Mouse (Mus musculus) olfactory bulb, adult 2 months (tissue): Measurements from ENCODE around the gene Ogfod1. TPM values are rescaled to one million over a fixed set of nuclear protein-coding genes. Genes with fewer than 3 reads are reported as not detected.
"Not testable (repeated sequence)": the region's sequence is repeated elsewhere in the genome, so short reads cannot be mapped to it uniquely, and the experiment has no call there.

Experiments used
- H3K27ac ChIP-seq: fragments of 200-500 bp; 2 replicates; pipeline ENCODE4 v1.5.1; 2012; ENCODE audit warnings: low read depth, low read length; ENCODE audit not compliant: insufficient read depth
- H3K4me1 ChIP-seq: fragments of 200-500 bp; 2 replicates; pipeline ENCODE4 v1.6.1; 2012; ENCODE audit warnings: low read length; ENCODE audit not compliant: control insufficient read depth, insufficient read depth
- H3K4me3 ChIP-seq: fragments of 200-500 bp; 2 replicates; pipeline ENCODE4 v1.5.1; 2012; ENCODE audit warnings: mild to moderate bottlenecking, low read depth, low read length, moderate library complexity; ENCODE audit not compliant: insufficient read depth
- CTCF ChIP-seq: fragments of 200-500 bp; IDR thresholded peaks from 2 replicates; pipeline ENCODE4 v1.5.1; 2012; ENCODE audit warnings: low read depth, mild to moderate bottlenecking, low read length, moderate library complexity; ENCODE audit not compliant: insufficient read depth
- POLR2A ChIP-seq: fragments of 200-500 bp; IDR thresholded peaks from 2 replicates; pipeline ENCODE4 v1.6.1; 2012; ENCODE audit warnings: mild to moderate bottlenecking, low read depth, low read length, moderate library complexity; ENCODE audit not compliant: insufficient read depth
- WGBS: fragments of 180-500 bp; shearing (Covaris S2); methylation state at CpG from one replicate; pipeline ENCODE4 v1.1.7; 2018; 5-methylcytosine and 5-hydroxymethylcytosine counted together
- polyA plus RNA-seq: library from polyadenylated mRNA; stranded (reverse); fragments of >200 nt; gene quantifications from 2 replicates; pipeline ENCODE4 v1.2.4, GENCODE M21; 2012; ENCODE audit warnings: low replicate concordance; ENCODE audit not compliant: missing spikeins, insufficient read depth, insufficient read length

The Ogfod1 gene
- polyA plus RNA-seq, 1 experiment, result not detected

DNA sequence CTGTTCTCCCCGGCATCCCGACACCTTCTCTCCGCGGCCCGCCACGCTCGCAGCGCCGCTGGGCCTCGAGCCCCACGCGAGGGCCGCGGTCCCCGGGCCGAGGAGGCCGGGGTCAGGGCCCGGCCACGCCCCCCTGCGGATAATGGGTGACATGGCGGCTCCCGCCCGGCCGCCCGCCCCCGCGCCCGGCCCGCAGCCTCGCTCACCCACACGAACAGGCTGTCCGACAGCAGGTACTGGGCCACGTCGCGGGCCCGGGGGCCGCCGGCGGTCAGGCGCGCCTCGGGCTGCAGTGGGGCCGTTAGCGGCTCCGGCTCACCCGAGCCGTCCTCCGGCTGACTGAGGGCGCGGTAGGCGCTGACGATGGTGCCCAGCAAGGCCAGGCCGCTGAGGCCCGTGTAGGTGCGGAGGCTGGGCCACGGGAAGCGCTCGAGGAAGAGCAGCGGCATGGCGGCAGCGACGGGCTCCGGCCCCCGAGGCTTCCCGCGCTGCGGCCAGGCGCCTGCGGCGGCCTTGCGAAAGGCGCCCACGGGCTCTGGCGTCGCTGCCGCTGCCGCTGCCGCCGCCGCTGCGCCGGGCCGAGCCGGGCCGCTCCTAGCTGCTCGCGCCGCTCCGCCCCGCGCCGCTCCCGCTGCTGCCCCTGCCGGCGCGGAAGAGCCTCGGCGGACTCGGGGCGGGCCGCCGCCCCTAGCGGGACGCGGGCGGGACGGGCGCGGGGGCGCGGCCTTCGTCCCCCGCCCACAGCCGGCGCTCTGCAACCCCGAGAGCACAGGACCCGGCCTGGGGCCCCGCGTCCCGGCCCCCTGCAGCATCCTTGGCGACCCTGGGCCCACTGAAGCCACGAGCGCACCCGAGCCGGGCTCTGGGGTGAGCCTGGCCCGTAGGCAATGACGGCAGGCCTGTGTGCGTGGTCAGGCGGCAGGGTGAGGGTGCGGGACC, 24.7 kb upstream of the Ogfod1 start, which contains the start of gene Amfr:
Gene Amfr (minus strand): TSS at position 830 of the 939 bp plus-strand sequence.
- H3K4me3 ChIP-seq, result peak within 1 kb of the TSS; percentile 97
- peak within 1 kb of the TSS; percentile 93 for H3K27ac ChIP-seq
- under 1% methylated on average over 125 of the region's 130 CpGs for WGBS
- H3K4me1 ChIP-seq, result peaks cover 14% of the 10 kb centered on the region
- TF ChIP-seq CTCF, result peak; percentile 29; the same call in 1 of the 2 replicates
- peak; percentile 22; the same call in 1 of the 2 replicates for TF ChIP-seq POLR2A

DNA sequence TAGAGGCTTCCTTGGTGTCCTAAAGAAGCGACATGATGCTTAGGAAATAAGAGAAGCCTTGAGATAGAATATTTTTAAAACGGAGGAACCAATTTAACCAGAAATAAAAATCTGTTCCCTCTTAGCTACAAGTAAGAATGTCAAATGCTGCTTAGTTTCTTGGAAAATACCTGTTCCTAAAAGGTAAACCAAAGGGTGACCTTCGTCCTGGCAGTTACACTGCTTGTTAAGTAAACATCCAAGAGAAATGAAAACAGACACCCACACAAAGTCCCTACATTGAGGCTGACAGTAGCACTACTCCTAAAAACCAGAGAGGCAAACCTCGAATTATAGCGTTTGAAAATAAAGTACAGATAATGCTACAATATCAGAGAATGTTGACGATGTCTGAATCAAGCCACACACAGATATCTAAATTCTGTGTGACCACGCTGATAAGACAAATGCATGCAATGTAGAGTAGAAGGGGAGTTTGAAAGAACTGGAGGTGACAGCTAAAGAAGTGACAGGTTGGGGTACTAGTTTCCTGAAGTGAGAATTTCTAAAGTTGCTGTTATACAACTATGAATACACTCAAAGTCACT, 23.9 kb upstream of the Ogfod1 start:
- Histone ChIP-seq H3K27ac (peak overlapping the region; percentile 74), H3K4me1 (peaks cover 14% of the 10 kb centered on the region), H3K4me3 (peak overlapping the region; percentile 97)
- TF ChIP-seq CTCF (no peak), POLR2A (no peak)
- WGBS, result 21% methylated on average over 7 of the region's 7 CpGs

DNA sequence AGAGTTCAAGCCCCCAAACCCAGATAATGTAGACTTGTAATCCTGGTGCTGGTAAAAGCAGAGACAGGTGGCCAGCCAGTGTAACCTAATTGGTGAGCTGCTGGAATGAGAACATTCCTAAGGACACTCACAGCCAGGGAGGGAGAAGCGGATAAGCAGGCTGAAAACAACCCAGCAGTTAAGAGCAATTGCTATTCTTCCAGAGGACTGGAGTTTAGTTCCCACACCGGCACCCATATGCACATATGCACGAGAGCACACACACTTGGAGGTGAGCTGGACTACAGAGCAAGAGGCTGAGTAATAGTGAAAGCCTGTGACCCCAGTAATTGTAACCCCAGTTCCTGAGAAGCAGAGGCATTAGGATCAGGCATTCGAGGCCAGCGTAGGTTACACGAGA, 13.1 kb upstream of the Ogfod1 start:
- 95% methylated on average over 6 of the region's 6 CpGs for WGBS
- Histone ChIP-seq H3K4me3 (no peak overlapping the region), H3K4me1 (no peaks in the 10 kb centered on the region), H3K27ac (no peak overlapping the region)
- TF ChIP-seq POLR2A (no peak), CTCF (no peak)

DNA sequence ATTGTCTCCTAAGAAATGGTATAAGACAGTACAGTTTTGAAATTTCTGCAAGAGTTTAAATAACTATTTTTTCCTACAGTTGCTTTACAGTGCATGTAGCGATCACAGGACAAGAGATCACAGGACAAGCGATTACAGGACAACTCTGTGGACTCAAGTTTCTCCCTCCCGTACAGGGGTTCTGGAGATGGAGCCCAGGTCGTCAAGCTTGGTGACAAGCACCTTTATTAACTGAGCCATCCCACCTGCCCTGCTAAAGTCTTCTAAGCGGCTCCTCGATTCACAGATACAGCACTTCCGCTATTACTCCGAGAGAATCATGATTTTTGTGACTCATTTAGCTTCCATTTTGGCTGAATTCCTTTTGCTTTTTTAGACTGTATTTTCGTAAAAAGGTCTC, 7.3 kb upstream of the Ogfod1 start:
- TF ChIP-seq POLR2A, result no peak
- no peak for TF ChIP-seq CTCF
- no peak overlapping the region for H3K27ac ChIP-seq
- H3K4me1 ChIP-seq, result peaks cover 3% of the 10 kb centered on the region
- 89% methylated on average over 9 of the region's 9 CpGs for WGBS
- H3K4me3 ChIP-seq, result no peak overlapping the region

DNA sequence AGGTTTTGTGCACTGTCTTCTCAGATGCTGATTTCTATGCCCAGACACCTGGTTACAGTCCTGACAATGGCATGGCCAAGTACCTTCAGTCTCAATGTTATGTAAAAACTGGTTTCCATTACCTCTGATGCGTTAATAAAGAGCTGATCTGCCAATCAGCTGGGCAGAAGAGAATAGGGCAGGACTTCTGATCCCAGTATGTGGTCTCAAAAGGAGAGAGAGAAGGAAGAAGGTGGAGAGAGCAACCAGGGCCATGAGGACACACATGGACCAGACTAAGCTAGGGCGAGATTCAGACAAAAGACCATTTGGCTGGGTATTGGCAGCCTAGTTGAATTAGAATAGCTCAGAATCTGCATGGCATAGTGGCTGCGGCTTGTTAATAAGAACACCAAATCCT, 3.4 kb upstream of the Ogfod1 start:
- no peak for TF ChIP-seq POLR2A
- TF ChIP-seq CTCF, result no peak
- Histone ChIP-seq H3K4me1 (peaks cover 3% of the 10 kb centered on the region), H3K4me3 (no peak overlapping the region), H3K27ac (no peak overlapping the region)
- 20% methylated on average over 3 of the region's 3 CpGs for WGBS

DNA sequence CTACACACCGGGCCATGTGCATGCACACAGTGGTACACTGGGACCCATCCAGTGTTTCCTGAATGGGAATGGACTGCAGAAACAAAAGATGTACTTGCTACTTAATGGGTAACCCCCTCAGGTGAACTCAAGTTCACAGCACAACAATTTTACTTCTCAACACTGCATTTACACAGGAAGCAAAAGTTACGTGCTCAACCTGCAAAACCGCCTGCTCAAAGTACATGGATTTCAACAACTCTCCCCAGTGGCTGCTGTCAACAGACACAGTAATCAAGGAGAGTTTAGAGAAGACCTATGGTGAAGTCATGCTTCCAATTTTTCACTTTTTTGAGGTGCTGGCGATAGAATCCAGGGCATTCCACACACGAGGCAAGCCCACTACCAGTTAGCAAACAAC, 1.8 kb upstream of the Ogfod1 start:
- WGBS, result 43% methylated on average over 5 of the region's 5 CpGs
- no peak for TF ChIP-seq POLR2A
- TF ChIP-seq CTCF, result no peak
- H3K27ac ChIP-seq, result no peak overlapping the region
- peaks cover 3% of the 10 kb centered on the region for H3K4me1 ChIP-seq
- no peak overlapping the region for H3K4me3 ChIP-seq

DNA sequence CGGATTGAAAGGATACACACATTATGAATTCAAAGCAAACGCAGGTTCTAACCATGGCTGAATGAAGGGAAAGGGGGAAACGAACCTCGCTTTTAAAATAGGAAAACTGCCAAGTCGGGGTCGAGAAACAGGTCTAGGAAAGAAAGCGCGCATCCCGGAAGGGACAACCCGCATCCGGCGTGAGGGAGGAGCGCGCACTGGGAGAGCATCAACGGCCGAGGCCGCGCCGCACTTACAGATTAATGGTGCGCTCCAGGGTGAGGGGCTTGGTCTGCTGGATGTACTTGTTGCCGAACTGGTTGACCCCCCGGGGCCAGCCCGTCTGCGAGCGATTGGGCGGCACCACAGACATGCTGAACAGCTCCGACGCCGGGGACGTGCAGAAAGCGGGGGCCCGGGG, 457 bp upstream of the Ogfod1 start:
- WGBS, result under 1% methylated on average over 28 of the region's 32 CpGs
- peak overlapping the region; percentile 47 for H3K4me3 ChIP-seq
- H3K27ac ChIP-seq, H3K4me1 ChIP-seq: not testable (repeated sequence)
- TF ChIP-seq POLR2A, result peak; percentile 11; the same call in 1 of the 2 replicates

DNA sequence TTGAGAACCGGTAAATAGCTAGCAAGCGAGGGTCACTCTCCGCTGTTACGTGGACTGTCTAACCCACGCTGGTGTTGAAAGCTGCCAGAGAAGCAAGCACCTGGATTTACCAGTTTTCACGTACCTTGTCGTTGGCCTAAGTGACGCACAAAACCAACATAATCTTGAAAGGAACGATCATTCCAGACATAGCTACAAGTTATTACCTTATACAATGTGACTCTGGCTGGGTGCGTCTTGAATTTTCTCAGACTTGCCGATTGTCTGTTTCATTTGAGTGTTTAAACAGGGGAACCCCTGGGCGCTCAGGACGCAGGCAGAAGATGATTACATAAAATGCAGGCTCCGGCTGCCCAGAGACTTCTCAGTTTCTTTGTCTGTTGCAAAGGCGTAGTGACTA, 808 bp downstream of the Ogfod1 start:
- Histone ChIP-seq H3K4me1 (peaks cover 3% of the 10 kb centered on the region), H3K27ac (no peak overlapping the region), H3K4me3 (peak overlapping the region; percentile 90)
- TF ChIP-seq CTCF (no peak), POLR2A (no peak)
- WGBS, result 2% methylated on average over 15 of the region's 15 CpGs

DNA sequence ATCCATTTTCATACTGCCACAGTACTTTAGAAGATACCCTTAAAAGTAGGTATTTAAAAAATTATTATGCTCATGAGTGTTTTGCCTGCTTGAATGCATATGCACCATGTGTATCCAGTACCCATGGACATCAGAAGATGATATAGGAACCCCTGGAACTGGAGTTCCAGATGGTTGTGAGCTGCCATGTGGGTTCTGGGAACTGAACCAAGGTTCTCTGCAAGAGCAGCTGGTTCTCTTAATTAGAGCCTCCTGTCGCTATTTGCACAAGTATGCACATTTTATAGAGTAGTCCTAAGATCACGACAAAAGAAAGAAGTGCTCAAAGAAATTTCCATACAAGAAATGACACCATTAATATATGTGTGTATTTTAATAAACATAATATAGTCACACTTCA, 10.8 kb downstream of the Ogfod1 start:
- Histone ChIP-seq H3K4me3 (no peak overlapping the region), H3K27ac (no peak overlapping the region), H3K4me1 (no peaks in the 10 kb centered on the region)
- WGBS, result 54% methylated on average over 2 of the region's 2 CpGs
- TF ChIP-seq POLR2A, result no peak
- no peak for TF ChIP-seq CTCF
